Mouse (Mus musculus): ENCODE measurements around the gene Sema4g. TPM values are rescaled to one million over a fixed set of nuclear protein-coding genes. Genes with fewer than 3 reads are reported as not detected.

Gene Sema4g
- polyA plus RNA-seq, 1 experiment from 2014 or later: 7.2 TPM

DNA sequence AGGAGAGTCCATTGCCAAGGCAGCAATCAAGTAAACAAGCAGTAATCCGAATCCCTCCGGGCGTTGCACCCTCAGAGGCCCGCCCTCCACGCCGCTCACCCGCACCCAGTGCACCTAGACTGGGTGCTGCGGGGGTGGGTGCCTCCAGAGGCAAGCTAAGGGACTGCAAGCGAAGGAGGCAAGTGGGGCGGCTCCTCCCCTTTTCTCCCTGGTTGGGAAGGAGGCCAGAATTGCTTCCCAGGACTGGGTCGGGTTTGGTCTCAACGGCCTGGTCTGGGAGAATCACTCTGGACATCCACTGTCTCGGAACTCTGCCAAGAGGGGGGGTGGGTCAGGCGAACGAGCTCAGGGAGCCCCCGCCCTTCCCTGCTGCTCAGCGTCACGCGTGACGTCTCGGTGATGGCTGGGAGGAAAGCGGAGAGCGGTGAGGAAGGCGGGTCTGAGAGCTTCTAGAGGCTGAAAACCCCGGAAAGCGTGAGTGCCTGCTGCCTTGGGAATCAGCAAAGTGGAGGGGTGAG is 58.6 kb downstream of the Sema4g start, which contains the start of gene Sfxn3:
TSS of gene Sfxn3 (plus strand) at position 87 of the 518 bp plus-strand sequence.
- Histone ChIP-seq H3K9ac (ENCODE audit: low read depth, low read length) (peak within 1 kb of the TSS; percentile 60), H3K27ac (ENCODE audit: low read depth, low read length) (peak within 1 kb of the TSS; percentile 81), H3K4me2 (replicated peaks; ENCODE audit: low read depth, low read length) (peak within 1 kb of the TSS; percentile 86), H3K9me3 (ENCODE audit: control insufficient read depth, low read length) (no peaks in the 10 kb centered on the region), H3K4me3 (ENCODE audit: low read length) (peak within 1 kb of the TSS; percentile 46), H3K36me3 (ENCODE audit: control insufficient read depth, insufficient read depth, low read length) (peaks cover 8% of the 10 kb centered on the region; the same call in 1 of the 2 replicates), H3K4me1 (ENCODE audit: control insufficient read depth, insufficient read depth, low read length) (peaks cover 27% of the 10 kb centered on the region), H3K27me3 (ENCODE audit: control insufficient read depth, insufficient read depth, low read length) (peaks cover 13% of the 10 kb centered on the region)
- WGBS: under 1% methylated on average over 26 of the region's 26 CpGs
- peak; percentile 75 for ATAC-seq (ENCODE audit: low FRiP score, low TSS enrichment)

GRCm38 (mm10) chr19:45047935-45048643 is 59.2 kb downstream of the Sema4g start:
- H3K9me3 ChIP-seq (ENCODE audit: control insufficient read depth, low read length): no peaks in the 10 kb centered on the region
- peak overlapping the region; percentile 60 for H3K9ac ChIP-seq (ENCODE audit: low read depth, low read length)
- peaks cover 27% of the 10 kb centered on the region for H3K4me1 ChIP-seq (ENCODE audit: control insufficient read depth, insufficient read depth, low read length)
- WGBS: 38% methylated on average over 11 of the region's 11 CpGs
- H3K27ac ChIP-seq (ENCODE audit: low read depth, low read length): peak overlapping the region; percentile 81
- ATAC-seq (ENCODE audit: low FRiP score, low TSS enrichment): peak; percentile 46
- peak overlapping the region; percentile 86 for H3K4me2 ChIP-seq (replicated peaks; ENCODE audit: low read depth, low read length)
- peaks cover 13% of the 10 kb centered on the region for H3K27me3 ChIP-seq (ENCODE audit: control insufficient read depth, insufficient read depth, low read length)
- peak overlapping the region; percentile 46 for H3K4me3 ChIP-seq (ENCODE audit: low read length)
- H3K36me3 ChIP-seq (ENCODE audit: control insufficient read depth, insufficient read depth, low read length): peaks cover 11% of the 10 kb centered on the region; the same call in 1 of the 2 replicates

DNA sequence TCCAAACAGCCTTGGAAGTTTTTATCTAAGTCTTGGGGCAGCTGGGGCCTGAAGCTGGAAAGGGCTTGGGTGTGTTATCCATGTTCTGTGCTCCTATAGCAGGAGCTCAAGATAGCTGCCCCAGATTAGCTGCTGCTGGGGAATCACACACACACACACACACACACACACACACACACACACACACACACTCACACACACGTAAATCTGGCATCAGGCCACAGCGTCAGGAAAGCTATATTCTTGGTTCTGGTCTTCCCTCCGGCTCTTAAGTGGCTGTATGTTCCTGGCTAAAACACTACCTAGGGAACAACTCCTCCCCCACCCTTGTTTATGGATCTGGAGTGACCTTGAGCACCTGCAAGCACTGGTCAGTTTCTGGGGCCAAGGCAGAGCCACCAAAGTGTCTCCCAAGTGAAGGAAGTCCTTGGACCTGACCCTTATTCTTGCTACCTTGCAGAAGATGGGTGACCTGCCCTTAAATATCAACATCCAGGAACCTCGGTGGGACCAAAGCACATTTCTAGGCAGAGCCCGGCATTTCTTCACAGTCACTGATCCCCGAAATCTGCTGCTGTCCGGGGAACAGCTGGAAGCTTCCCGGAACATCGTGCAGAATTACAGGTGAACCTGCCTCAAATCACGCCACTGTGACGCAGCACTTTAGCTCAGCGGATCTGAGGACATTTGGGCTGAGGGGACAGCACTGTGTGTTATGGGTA is 59.9 kb downstream of the Sema4g start:
- Histone ChIP-seq H3K4me2 (replicated peaks; ENCODE audit: low read depth, low read length) (peak overlapping the region; percentile 86; the same call in 1 of the 2 replicates), H3K4me1 (ENCODE audit: control insufficient read depth, insufficient read depth, low read length) (peaks cover 27% of the 10 kb centered on the region), H3K9me3 (ENCODE audit: control insufficient read depth, low read length) (no peaks in the 10 kb centered on the region), H3K36me3 (ENCODE audit: control insufficient read depth, insufficient read depth, low read length) (peaks cover 11% of the 10 kb centered on the region; the same call in 1 of the 2 replicates), H3K27me3 (ENCODE audit: control insufficient read depth, insufficient read depth, low read length) (peaks cover 13% of the 10 kb centered on the region), H3K4me3 (ENCODE audit: low read length) (peak overlapping the region; percentile 46; the same call in 1 of the 2 replicates), H3K9ac (ENCODE audit: low read depth, low read length) (no peak overlapping the region), H3K27ac (ENCODE audit: low read depth, low read length) (peak overlapping the region; percentile 81; the same call in 1 of the 2 replicates)
- 78% methylated on average over 12 of the region's 12 CpGs for WGBS
- no peak for ATAC-seq (ENCODE audit: low FRiP score, low TSS enrichment)

DNA sequence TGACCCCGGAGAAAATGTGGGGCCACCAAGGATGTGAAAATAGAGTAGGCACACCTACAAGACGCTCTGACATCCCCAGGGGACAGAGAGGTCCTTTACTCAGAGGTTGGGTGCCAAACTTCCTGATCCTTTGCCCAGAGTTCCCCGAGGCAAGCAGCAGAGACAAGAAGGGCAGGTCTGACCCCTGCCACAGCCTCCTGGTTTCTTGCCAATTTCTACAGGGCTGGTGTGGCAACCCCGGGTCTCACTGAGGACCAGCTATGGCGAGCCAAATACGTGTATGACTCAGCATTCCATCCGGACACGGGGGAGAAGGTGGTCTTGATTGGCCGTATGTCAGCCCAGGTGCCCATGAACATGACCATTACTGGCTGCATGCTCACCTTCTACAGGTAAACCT is 60.6 kb downstream of the Sema4g start:
- Histone ChIP-seq H3K4me2 (replicated peaks; ENCODE audit: low read depth, low read length) (no peak overlapping the region), H3K27me3 (ENCODE audit: control insufficient read depth, insufficient read depth, low read length) (peaks cover 10% of the 10 kb centered on the region), H3K9me3 (ENCODE audit: control insufficient read depth, low read length) (no peaks in the 10 kb centered on the region), H3K36me3 (ENCODE audit: control insufficient read depth, insufficient read depth, low read length) (peaks cover 11% of the 10 kb centered on the region; the same call in 1 of the 2 replicates), H3K9ac (ENCODE audit: low read depth, low read length) (no peak overlapping the region), H3K4me1 (ENCODE audit: control insufficient read depth, insufficient read depth, low read length) (peaks cover 23% of the 10 kb centered on the region), H3K4me3 (ENCODE audit: low read length) (no peak overlapping the region), H3K27ac (ENCODE audit: low read depth, low read length) (no peak overlapping the region)
- ATAC-seq (ENCODE audit: low FRiP score, low TSS enrichment): no peak
- 84% methylated on average over 9 of the region's 9 CpGs for WGBS

Other genes with a start within 250 kb of the Sema4g start
- gene Pax2, start 233.1 kb upstream of the Sema4g start, polyA plus RNA-seq (2014; fragmentation: Nextera tagmentation; extraction: Ambion mirVana): 43.3 and 55.9 TPM in 2 replicates
- gene Slf2, start 58.0 kb upstream of the Sema4g start, polyA plus RNA-seq (2014; fragmentation: Nextera tagmentation; extraction: Ambion mirVana): 35.6 and 60.0 TPM in 2 replicates
- 19.6 and 19.9 TPM in 2 replicates for gene Twnk, start 16.6 kb downstream of the Sema4g start, polyA plus RNA-seq (2014; fragmentation: Nextera tagmentation; extraction: Ambion mirVana)
- 69.9 and 83.2 TPM in 2 replicates for gene Mrpl43, start 17.3 kb downstream of the Sema4g start, polyA plus RNA-seq (2014; fragmentation: Nextera tagmentation; extraction: Ambion mirVana)
- 59.1 and 68.2 TPM in 2 replicates for gene Lzts2, start 25.3 kb downstream of the Sema4g start, polyA plus RNA-seq (2014; fragmentation: Nextera tagmentation; extraction: Ambion mirVana)
- gene Pdzd7, start 56.6 kb downstream of the Sema4g start, polyA plus RNA-seq (2014; fragmentation: Nextera tagmentation; extraction: Ambion mirVana): 1.3 and 1.4 TPM in 2 replicates
- 11.0 and 18.3 TPM in 2 replicates for gene Sfxn3, start 58.4 kb downstream of the Sema4g start, polyA plus RNA-seq (2014; fragmentation: Nextera tagmentation; extraction: Ambion mirVana)
- gene Kazald1, start 86.1 kb downstream of the Sema4g start, polyA plus RNA-seq (2014; fragmentation: Nextera tagmentation; extraction: Ambion mirVana): 10.7 and 10.9 TPM in 2 replicates
- gene Tlx1, start 161.6 kb downstream of the Sema4g start, polyA plus RNA-seq (2014; fragmentation: Nextera tagmentation; extraction: Ambion mirVana): 0.26 TPM in 1 of 2 replicates, not detected in the other
- gene Lbx1, start 246.7 kb downstream of the Sema4g start, polyA plus RNA-seq (2014; fragmentation: Nextera tagmentation; extraction: Ambion mirVana): 0.11 TPM in 1 of 2 replicates, not detected in the other